ENCODE assay signal across 8 mouse cellular contexts in genomic region chr2:165782324-165782723, GRCm38 (mm10).
DNase-seq lines count a peak whose midpoint lies in the region; ATAC-seq lines count a peak whose summit lies in the region.

No protein-coding gene starts in this region.

- no peak overlapping the region for H3K4me3 ChIP-seq in intestine, embryonic 15.5 days (replicated peaks)
- H3K4me3 ChIP-seq in midbrain, embryonic 11.5 days (ENCODE audit: low read depth, low read length), result no peak overlapping the region

- H3K4me1 ChIP-seq in intestine, embryonic 15.5 days (replicated peaks), result no peaks in the 10 kb centered on the region
- peaks cover 4% of the 10 kb centered on the region; the same call in 1 of the 2 replicates for H3K4me1 ChIP-seq in midbrain, embryonic 11.5 days (ENCODE audit: control insufficient read depth, insufficient read depth, low read length)

- peaks cover 27% of the 10 kb centered on the region for H3K36me3 ChIP-seq in intestine, embryonic 15.5 days
- peaks cover 8% of the 10 kb centered on the region for H3K36me3 ChIP-seq in midbrain, embryonic 11.5 days (ENCODE audit: control insufficient read depth, insufficient read depth, low read length)

- no peak overlapping the region for H3K4me2 ChIP-seq in intestine, embryonic 15.5 days (replicated peaks)
- H3K4me2 ChIP-seq in midbrain, embryonic 11.5 days, result no peak overlapping the region

- peak; percentile 81 for DNase-seq in adipocyte (ENCODE audit: low spot score)
- DNase-seq in cerebellum, postnatal 25 days, result peak; percentile 84 to 89
- peak; percentile 54 to 64 for DNase-seq in gastrocnemius, adult 8-10 months (ENCODE audit: low spot score in 2 of 2)
- peak; percentile 81 to 83 for DNase-seq in left cerebral cortex, postnatal 25 days (ENCODE audit: low spot score in 2 of 2)
- DNase-seq in midbrain, embryonic 11.5 days (ENCODE audit: low spot score, missing footprints), result peak; percentile 99
- DNase-seq in right cerebral cortex, postnatal 25 days, result peak; percentile 72
- peak; percentile 65 to 85 for DNase-seq in urinary bladder, postnatal 4 days (ENCODE audit: low spot score in 2 of 2)

- 39% methylated on average over 5 of the region's 5 CpGs for WGBS in intestine, embryonic 15.5 days
- 33% methylated on average over 5 of the region's 5 CpGs for WGBS in midbrain, embryonic 11.5 days

- intact Hi-C loops in left cerebral cortex, postnatal 25 days (cut with DNase I), result loop anchor here (10.0 kb wide), 1 partner anchor 132 kb away; no protein-coding TSS in a partner anchor

- H3K27ac ChIP-seq in intestine, embryonic 15.5 days, result no peak overlapping the region
- H3K27ac ChIP-seq in midbrain, embryonic 11.5 days (ENCODE audit: low read depth, low read length), result no peak overlapping the region

- ATAC-seq in intestine, embryonic 15.5 days, result peak; percentile 39; the same call in 1 of the 2 replicates
- ATAC-seq in midbrain, embryonic 11.5 days (ENCODE audit: low FRiP score), result no peak

- no peaks in the 10 kb centered on the region for H3K27me3 ChIP-seq in intestine, embryonic 15.5 days (replicated peaks)
- no peaks in the 10 kb centered on the region for H3K27me3 ChIP-seq in midbrain, embryonic 11.5 days (ENCODE audit: control insufficient read depth, insufficient read depth, low read length)

- no peaks in the 10 kb centered on the region for H3K9me3 ChIP-seq in intestine, embryonic 15.5 days
- H3K9me3 ChIP-seq in midbrain, embryonic 11.5 days (ENCODE audit: control insufficient read depth, low read length), result no peaks in the 10 kb centered on the region

- H3K9ac ChIP-seq in intestine, embryonic 15.5 days, result no peak overlapping the region
- H3K9ac ChIP-seq in midbrain, embryonic 11.5 days (ENCODE audit: low read length), result no peak overlapping the region
